In the genomic region with DNA sequence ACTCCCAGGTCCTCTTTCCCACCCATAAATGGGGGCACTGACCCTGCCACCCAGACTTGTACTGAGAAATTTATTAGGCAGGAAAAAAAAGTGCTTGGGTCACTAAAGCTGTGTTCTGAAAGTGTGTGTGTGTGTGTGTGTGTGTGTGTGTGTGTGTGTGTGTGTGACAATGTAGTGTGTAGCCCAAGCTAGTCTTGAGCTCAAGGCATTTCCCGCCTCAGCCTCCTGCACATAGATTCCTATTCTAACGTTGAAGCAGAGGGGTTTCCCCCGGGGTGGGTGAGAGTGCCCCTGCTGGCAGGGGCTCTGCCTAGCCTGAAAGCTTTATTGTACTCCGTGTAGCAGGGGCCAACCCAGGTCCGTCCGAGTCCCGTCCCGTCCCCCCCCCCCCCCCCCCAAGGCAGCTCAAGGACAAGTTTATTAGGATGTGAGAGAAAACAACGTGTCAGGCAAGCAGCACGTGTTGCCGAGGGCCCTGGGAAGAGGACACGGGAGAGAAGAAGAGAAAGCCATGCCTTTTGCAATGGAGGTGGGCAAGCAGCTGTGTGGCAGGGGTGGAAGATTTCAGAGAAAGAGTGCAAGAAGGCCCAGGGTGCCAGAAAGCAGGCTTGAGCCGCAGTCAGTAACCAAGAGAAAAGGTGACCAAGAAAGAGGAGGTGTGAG, we compare ENCODE assay signal across 11 mouse cellular contexts. TPM values are rescaled to one million over a fixed set of nuclear protein-coding genes. Genes with fewer than 3 reads are reported as not detected.
A peak's percentile ranks its signal among the peaks of the same experiment; 100 is the strongest.
DNase-seq lines count a peak whose midpoint lies in the region; ATAC-seq and TF ChIP-seq lines count a peak whose summit lies in the region.
"Had no signal": no experiment of that assay in that cellular context is flagged by ENCODE, and none has a peak within 500 bp of the region (broad histone marks: within the 10 kb centered on the region; RNA-seq: fewer than 3 reads in every experiment).

No protein-coding gene starts in this region.

- peaks cover 41% of the 10 kb centered on the region for H3K4me1 ChIP-seq in lung, embryonic 15.5 days
- peaks cover 29% of the 10 kb centered on the region for H3K4me1 ChIP-seq in embryonic facial prominence, embryonic 10.5 days

- no peak for TF ChIP-seq CTCF in gastrocnemius, adult 2 months (IDR thresholded peaks at IDR 0.05)

- H3K79me2 ChIP-seq in macrophage (ENCODE audit: inconsistent target), result peaks cover 60% of the 10 kb centered on the region

- no peak overlapping the region for H3K27ac ChIP-seq in gastrocnemius, adult 2 months
- no peak overlapping the region; the same call in 1 of the 2 replicates for H3K27ac ChIP-seq in lung, embryonic 15.5 days
- no peak overlapping the region for H3K27ac ChIP-seq in embryonic facial prominence, embryonic 10.5 days (replicated peaks)
- H3K27ac ChIP-seq in macrophage, result peak overlapping the region; percentile 64
- H3K27ac ChIP-seq: left cerebral cortex, adult 2 months; midbrain, embryonic 15.5 days had no signal

- peak overlapping the region; percentile 92 for H3K4me2 ChIP-seq in lung, embryonic 15.5 days

- H3K27me3 ChIP-seq in lung, embryonic 15.5 days, result peaks cover 9% of the 10 kb centered on the region; the same call in 1 of the 2 replicates
- peaks cover 79% of the 10 kb centered on the region for H3K27me3 ChIP-seq in embryonic facial prominence, embryonic 10.5 days (replicated peaks; ENCODE audit: low read depth, poor library complexity, severe bottlenecking)

- no peak overlapping the region; the same call in 1 of the 2 replicates for H3K9ac ChIP-seq in lung, embryonic 15.5 days

- ATAC-seq in lung, embryonic 15.5 days (ENCODE audit: borderline replicate concordance, extremely low read depth, low FRiP score, low TSS enrichment), result no peak
- no peak for ATAC-seq in erythroid progenitor cell, adult 5-6 weeks (replicated peaks; ENCODE audit: low FRiP score, poor library complexity, severe bottlenecking)
- ATAC-seq: midbrain, embryonic 15.5 days had no signal

- intact Hi-C loops in gastrocnemius, adult 2 months (cut with DNase I), result no loop called here

- peak overlapping the region; percentile 74; the same call in 1 of the 2 replicates for H3K4me3 ChIP-seq in gastrocnemius, adult 2 months
- H3K4me3 ChIP-seq in lung, embryonic 15.5 days, result peak overlapping the region; percentile 59
- peak overlapping the region; percentile 65 for H3K4me3 ChIP-seq in embryonic facial prominence, embryonic 10.5 days
- peak overlapping the region; percentile 84 for H3K4me3 ChIP-seq in macrophage (ENCODE audit: inconsistent target)

- WGBS in lung, embryonic 15.5 days, result 21% methylated on average over 13 of the region's 13 CpGs
- WGBS in embryonic facial prominence, embryonic 10.5 days, result 24% methylated on average over 13 of the region's 13 CpGs
- 69% methylated on average over 5 of the region's 13 CpGs for WGBS in macrophage (ENCODE audit: missing documents)

- H3K36me3 ChIP-seq in lung, embryonic 15.5 days, result no peaks in the 10 kb centered on the region
- H3K36me3 ChIP-seq in embryonic facial prominence, embryonic 10.5 days (replicated peaks), result no peaks in the 10 kb centered on the region
- H3K36me3 ChIP-seq in macrophage (ENCODE audit: inconsistent target), result peaks cover 10% of the 10 kb centered on the region; the same call in 1 of the 2 replicates
- H3K36me3 ChIP-seq: midbrain, embryonic 15.5 days had no signal

- no peaks in the 10 kb centered on the region for H3K9me3 ChIP-seq in lung, embryonic 15.5 days
- 0 out of 2 replicates have a peak, but pooled peaks cover 4% of the 10 kb centered on the region for H3K9me3 ChIP-seq in embryonic facial prominence, embryonic 10.5 days
- H3K9me3 ChIP-seq: midbrain, embryonic 15.5 days had no signal

- no peak for DNase-seq in gastrocnemius, adult 2 months
- no peak for DNase-seq in gastrocnemius, postnatal 10 days
- DNase-seq in lung, postnatal 25 days (ENCODE audit: low spot score), result no peak
- peak; percentile 26 for DNase-seq in embryonic facial prominence, embryonic 10.5 days (ENCODE audit: low spot score)
- no peak for DNase-seq in thymus, postnatal 10 days (ENCODE audit: low spot score in 2 of 2)
- DNase-seq: right cerebral cortex, postnatal 14 days had no signal

RNA-seq across cellular contexts. Expression of gene Gpr157, which starts 37.5 kb away (rescaled TPM):
- total RNA-seq in gastrocnemius, adult 2 months (2021), result 10 to 100 TPM; 41.7 to 51.3 TPM
- total RNA-seq in gastrocnemius, postnatal 10 days (2021), result 10 to 100 TPM; 18.8 to 19.2 TPM
- 2.0 and 2.2 TPM in 2 replicates for polyA plus RNA-seq in lung, embryonic 15.5 days (2015; fragmentation: Nextera tagmentation; extraction: Ambion mirVana)
- 0.49 and 0.55 TPM in 2 replicates for polyA plus RNA-seq in embryonic facial prominence, embryonic 10.5 days (2016; fragmentation: Nextera tagmentation; extraction: Ambion mirVana)
- 10 to 100 TPM in 12 of 26 experiments, 1 to 10 TPM in 14; 2.1 to 31.4 (median 9.7) TPM for total RNA-seq in macrophage (2018; cell fraction: chromatin; rRNA removed)
- 10 to 100 TPM in 24 of 26 experiments, 1 to 10 TPM in 2; 7.8 to 45.0 (median 25.9) TPM for total RNA-seq in macrophage (2018; cell fraction: cytosol; rRNA removed)
- 10 to 100 TPM in 23 of 26 experiments, 1 to 10 TPM in 3; 4.7 to 51.1 (median 21.1) TPM for total RNA-seq in macrophage (2018; cell fraction: nucleus; rRNA removed)
- 14.0 to 24.4 TPM (median 22.6 TPM) in 3 replicates for polyA plus RNA-seq in macrophage (2018)
- total RNA-seq in erythroid progenitor cell, adult 5-6 weeks (2015; ENCODE audit: low replicate concordance), result 0.42 TPM in 1 of 2 replicates, not detected in the other
- total RNA-seq in erythroid progenitor cell, adult 5-6 weeks (2017; ENCODE audit: low replicate concordance), result 0.51 and 0.83 TPM in 2 replicates

RNA-seq across cellular contexts. Expression of gene H6pd, which starts 40.9 kb away (rescaled TPM):
- 100 to 1,000 TPM in 1 of 2 experiments, 10 to 100 TPM in 1; 41.6 to 104 TPM for total RNA-seq in gastrocnemius, adult 2 months (2021)
- 10 to 100 TPM; 57.1 to 61.3 TPM for total RNA-seq in gastrocnemius, postnatal 10 days (2021)
- polyA plus RNA-seq in lung, embryonic 15.5 days (2015; fragmentation: Nextera tagmentation; extraction: Ambion mirVana), result 25.0 and 29.3 TPM in 2 replicates
- 4.9 and 5.3 TPM in 2 replicates for polyA plus RNA-seq in embryonic facial prominence, embryonic 10.5 days (2016; fragmentation: Nextera tagmentation; extraction: Ambion mirVana)
- 10 to 100 TPM in 10 of 26 experiments, 1 to 10 TPM in 16; 1.4 to 23.8 (median 6.3) TPM for total RNA-seq in macrophage (2018; cell fraction: chromatin; rRNA removed)
- 10 to 100 TPM; 11.4 to 32.2 (median 18.9) TPM for total RNA-seq in macrophage (2018; cell fraction: cytosol; rRNA removed)
- total RNA-seq in macrophage (2018; cell fraction: nucleus; rRNA removed), result 10 to 100 TPM in 25 of 26 experiments, 1 to 10 TPM in 1; 7.6 to 43.4 (median 25.0) TPM
- polyA plus RNA-seq in macrophage (2018), result 19.3 to 30.3 TPM (median 22.0 TPM) in 3 replicates
- 2.5 TPM in 2 replicates for total RNA-seq in erythroid progenitor cell, adult 5-6 weeks (2015; ENCODE audit: low replicate concordance)
- total RNA-seq in erythroid progenitor cell, adult 5-6 weeks (2017; ENCODE audit: low replicate concordance), result 3.2 and 11.8 TPM in 2 replicates

Comparison
In these comparisons a context has a peak if more than half of its experiments do, and no peak if none do; other contexts are left out.
1. RNA of gene Gpr157, which starts 37.5 kb away (total RNA-seq): 41.7 to 51.3 TPM in gastrocnemius, adult 2 months and 18.8 to 19.2 TPM in gastrocnemius, postnatal 10 days; 0.42 to 0.83 TPM in erythroid progenitor cell, adult 5-6 weeks; every median in the first group is over 10 times any median in the second.
2. Peak in every context shown above with its lines, with median percentiles within 50 percentile points of each other: H3K4me3 ChIP-seq.